Mouse (Mus musculus): Measurements from ENCODE around the gene Dync1h1. TPM values are rescaled to one million over a fixed set of nuclear protein-coding genes. Genes with fewer than 3 reads are reported as not detected.

Gene Dync1h1
- total and polyA plus RNA-seq, 3 experiments, result 24.9 to 114 (median 80.1) TPM

- in situ Hi-C loops (cut with MboI; ENCODE audit: low pct_ligation_motif_present, low pct_unique_long_range_greater_than_20kb, low sequenced_read_pairs), result no loop called here
- H3K4me1 ChIP-seq (ENCODE audit: control insufficient read depth in 1 of 2, insufficient read depth in 2 of 2), result peaks cover 22 to 43% of the 10 kb centered on the region in 2 experiments
- H3K79me2 ChIP-seq (replicated peaks; ENCODE audit: control insufficient read depth, extremely low read depth, insufficient read depth, poor library complexity, severe bottlenecking), result no peaks in the 10 kb centered on the region
- no peak for DNase-seq (ENCODE audit: extremely low read depth)
- no peaks in the 10 kb centered on the region for H3K9me3 ChIP-seq (replicated peaks; ENCODE audit: low read length)
- no peak overlapping the region for H3K9ac ChIP-seq (ENCODE audit: insufficient read depth, low read depth)
- dilution Hi-C loops (cut with MboI; ENCODE audit: extremely low pct_ligation_motif_present, extremely low pct_unique_long_range_greater_than_20kb, low sequenced_read_pairs), result no loop called here
- H3K36me3 ChIP-seq (replicated peaks in 1 of 2; ENCODE audit: control insufficient read depth in 1 of 2, insufficient read depth in 1 of 2, low read length in 1 of 2), result no peaks in the 10 kb centered on the region
- no peak overlapping the region for H3K27ac ChIP-seq (ENCODE audit: insufficient read depth, low read depth)
- no peaks in the 10 kb centered on the region for H3K27me3 ChIP-seq (replicated peaks)
- H3K4me3 ChIP-seq (replicated peaks in 1 of 3; ENCODE audit: low read depth in 2 of 3, low read length in 2 of 3, poor library complexity in 1 of 3), result no peak overlapping the region
- TF ChIP-seq SMC3 (IDR thresholded peaks at IDR 0.05; ENCODE audit: low read depth, low read length) (no peak), CTCF (conservative IDR thresholded peaks at IDR 0.05 in 1 of 2, IDR thresholded peaks at IDR 0.05 in 1 of 2; ENCODE audit: low read depth in 2 of 2, low read length in 2 of 2) (peak in 1 of 2 experiments; percentile 14; a peak in 2 of 4 replicates), POLR2A (IDR thresholded peaks at IDR 0.05; ENCODE audit: low read depth, low read length) (no peak), ELF1 (IDR thresholded peaks at IDR 0.05; ENCODE audit: low read depth, low read length) (peak; percentile 48; the same call in 1 of the 2 replicates), MAFK (IDR thresholded peaks at IDR 0.05; ENCODE audit: insufficient replicate concordance, low read length) (no peak), BHLHE40 (IDR thresholded peaks at IDR 0.05; ENCODE audit: low read depth, low read length) (peak; percentile 54), USF1 (IDR thresholded peaks at IDR 0.05; ENCODE audit: low read depth, low read length) (peak; percentile 75), ZMIZ1 (IDR thresholded peaks at IDR 0.05; ENCODE audit: low read depth, low read length) (no peak), ZNF384 (IDR thresholded peaks at IDR 0.05; ENCODE audit: low read depth, low read length) (no peak), ZKSCAN1 (IDR thresholded peaks at IDR 0.05; ENCODE audit: borderline replicate concordance, low read depth, low read length) (no peak), USF2 (conservative IDR thresholded peaks at IDR 0.05; ENCODE audit: low read depth, low read length) (peak; percentile 64), ZC3H11A (IDR thresholded peaks at IDR 0.05; ENCODE audit: low read depth, low read length) (no peak), NRF1 (IDR thresholded peaks at IDR 0.05; ENCODE audit: low read depth, low read length) (0 out of 2 replicates have a peak, but pooled peaks have one; percentile 12)
- no peak overlapping the region for H3K4me2 ChIP-seq (ENCODE audit: insufficient read depth, low read depth, poor library complexity, severe bottlenecking)
Measured at GRCm38 (mm10) chr12:110706337-110707231, 105.3 kb downstream of the Dync1h1 start.

- Histone ChIP-seq H3K27me3 (replicated peaks) (no peaks in the 10 kb centered on the region), H3K4me2 (ENCODE audit: insufficient read depth, low read depth, poor library complexity, severe bottlenecking) (no peak overlapping the region), H3K4me1 (ENCODE audit: control insufficient read depth in 1 of 2, insufficient read depth in 2 of 2) (peaks cover 14 to 34% of the 10 kb centered on the region in 2 experiments), H3K79me2 (replicated peaks; ENCODE audit: control insufficient read depth, extremely low read depth, insufficient read depth, poor library complexity, severe bottlenecking) (no peaks in the 10 kb centered on the region), H3K4me3 (replicated peaks in 1 of 3; ENCODE audit: low read depth in 2 of 3, low read length in 2 of 3, poor library complexity in 1 of 3) (no peak overlapping the region), H3K36me3 (replicated peaks in 1 of 2; ENCODE audit: control insufficient read depth in 1 of 2, insufficient read depth in 1 of 2, low read length in 1 of 2) (no peaks in the 10 kb centered on the region), H3K27ac (ENCODE audit: insufficient read depth, low read depth) (no peak overlapping the region), H3K9ac (ENCODE audit: insufficient read depth, low read depth) (no peak overlapping the region), H3K9me3 (replicated peaks; ENCODE audit: low read length) (no peaks in the 10 kb centered on the region)
- DNase-seq (ENCODE audit: extremely low read depth), result no peak
- TF ChIP-seq POLR2A (IDR thresholded peaks at IDR 0.05; ENCODE audit: low read depth, low read length), result no peak
- TF ChIP-seq MYC (IDR thresholded peaks at IDR 0.05; ENCODE audit: low read depth, low read length), result no peak
- TF ChIP-seq UBTF (IDR thresholded peaks at IDR 0.05; ENCODE audit: low read depth, low read length), result no peak
- TF ChIP-seq GABPA (IDR thresholded peaks at IDR 0.05; ENCODE audit: insufficient replicate concordance, low read depth, low read length), result no peak
- TF ChIP-seq NRF1 (IDR thresholded peaks at IDR 0.05; ENCODE audit: low read depth, low read length), result no peak
- in situ Hi-C loops (cut with MboI; ENCODE audit: low pct_ligation_motif_present, low pct_unique_long_range_greater_than_20kb, low sequenced_read_pairs) (no loop called here), dilution Hi-C loops (cut with MboI; ENCODE audit: extremely low pct_ligation_motif_present, extremely low pct_unique_long_range_greater_than_20kb, low sequenced_read_pairs) (no loop called here)
Measured at GRCm38 (mm10) chr12:110707451-110707850, 106.2 kb downstream of the Dync1h1 start.

All from CH12.LX (cell line).